Mouse (Mus musculus) CH12.LX (cell line): ENCODE data around the gene Erich4. TPM values are rescaled to one million over a fixed set of nuclear protein-coding genes. Genes with fewer than 3 reads are reported as not detected.

ENCODE experiments used
- DNase-seq: peaks from one replicate; pipeline ENCODE4 v3.0.0-alpha.2; 2013; ENCODE audit errors: extremely low read depth
- H3K27ac ChIP-seq: 2 replicates; pipeline ENCODE4 v1.5.1; 2012; ENCODE audit warnings: low read depth, mild to moderate bottlenecking, control low read depth, moderate library complexity; ENCODE audit not compliant: insufficient read depth
- H3K27me3 ChIP-seq: replicated peaks from 2 replicates; pipeline ENCODE3; 2012; ENCODE audit warnings: inconsistent platforms
- H3K36me3 ChIP-seq, 2 experiments: replicated peaks in 1 of 2; 2 replicates each; pipeline versions ENCODE3 to v1.6.1; 2012; ENCODE audit warnings: inconsistent platforms in 1 of 2, low read length in 1 of 2, mild to moderate bottlenecking in 1 of 2, mixed read lengths in 1 of 2, moderate library complexity in 1 of 2; ENCODE audit not compliant: control insufficient read depth in 1 of 2, insufficient read depth in 1 of 2
- H3K4me1 ChIP-seq, 2 experiments: 2 replicates each; pipeline ENCODE4 v1.6.1; 2012; ENCODE audit warnings: inconsistent platforms in 1 of 2, moderate library complexity in 1 of 2; ENCODE audit not compliant: insufficient read depth in 2 of 2, control insufficient read depth in 1 of 2
- H3K4me2 ChIP-seq: 2 replicates; pipeline ENCODE4 v1.6.1; 2012; ENCODE audit warnings: low read depth, mild to moderate bottlenecking, control low read depth; ENCODE audit not compliant: poor library complexity, insufficient read depth, severe bottlenecking
- H3K4me3 ChIP-seq, 3 experiments: fragments of 150-350 bp in 1 of 3; sonication (generic) in 1 of 3; replicated peaks in 1 of 3; 2 replicates each; pipeline versions ENCODE3 to v1.5.1; 2011 to 2012; ENCODE audit warnings: low read depth in 2 of 3, low read length in 2 of 3, mild to moderate bottlenecking in 2 of 3, moderate library complexity in 2 of 3, control low read depth in 1 of 3, improper control_type of control experiment in 1 of 3, inconsistent platforms in 1 of 3, mixed read lengths in 1 of 3; ENCODE audit not compliant: poor library complexity in 1 of 3
- H3K79me2 ChIP-seq: replicated peaks from 2 replicates; pipeline ENCODE4 v1.6.1; 2012; ENCODE audit warnings: mild to moderate bottlenecking, moderate library complexity; ENCODE audit not compliant: control insufficient read depth, poor library complexity, insufficient read depth, severe bottlenecking; ENCODE audit errors: extremely low read depth
- H3K9ac ChIP-seq: 2 replicates; pipeline ENCODE4 v1.6.1; 2012; ENCODE audit warnings: low read depth, mild to moderate bottlenecking, control low read depth, moderate library complexity; ENCODE audit not compliant: insufficient read depth
- H3K9me3 ChIP-seq: replicated peaks from 2 replicates; pipeline ENCODE3; 2012; ENCODE audit warnings: low read length, inconsistent platforms, mixed read lengths
- BHLHE40 ChIP-seq: IDR thresholded peaks from 2 replicates; pipeline ENCODE4 v1.6.1; 2011; ENCODE audit warnings: mild to moderate bottlenecking, low read depth, low read length, improper control_type of control experiment
- CHD1 ChIP-seq: IDR thresholded peaks from 2 replicates; pipeline ENCODE4 v1.6.1; 2012; ENCODE audit warnings: low read depth, low read length, improper control_type of control experiment, inconsistent platforms
- CTCF ChIP-seq, 2 experiments: IDR thresholded peaks in 1 of 2; conservative IDR thresholded peaks in 1 of 2; 2 replicates each; pipeline ENCODE4 v1.5.1; 2011 to 2012; ENCODE audit warnings: low read depth in 2 of 2, low read length in 2 of 2, improper control_type of control experiment in 1 of 2, inconsistent platforms in 1 of 2, mild to moderate bottlenecking in 1 of 2, moderate library complexity in 1 of 2
- E2F4 ChIP-seq: IDR thresholded peaks from 2 replicates; pipeline ENCODE4 v1.6.1; 2011; ENCODE audit warnings: low read depth, low read length, improper control_type of control experiment; ENCODE audit not compliant: insufficient replicate concordance
- ETS1 ChIP-seq: conservative IDR thresholded peaks from 2 replicates; pipeline ENCODE4 v1.6.1; 2012; ENCODE audit warnings: low read depth, mild to moderate bottlenecking, inconsistent platforms, low read length, improper control_type of control experiment, moderate library complexity
- HCFC1 ChIP-seq: IDR thresholded peaks from 2 replicates; pipeline ENCODE4 v1.6.1; 2012; ENCODE audit warnings: low read depth, mild to moderate bottlenecking, inconsistent platforms, low read length, improper control_type of control experiment
- IRF4 ChIP-seq: IDR thresholded peaks from 2 replicates; pipeline ENCODE4 v1.6.1; 2014; ENCODE audit warnings: low read depth, mild to moderate bottlenecking, inconsistent platforms, low read length, improper control_type of control experiment
- JUN ChIP-seq: IDR thresholded peaks from 2 replicates; pipeline ENCODE4 v1.6.1; 2011; ENCODE audit warnings: low read depth, mild to moderate bottlenecking, low read length, improper control_type of control experiment, moderate library complexity; ENCODE audit not compliant: insufficient read depth
- JUND ChIP-seq: conservative IDR thresholded peaks from 2 replicates; pipeline ENCODE4 v1.6.1; 2011; ENCODE audit warnings: low read depth, low read length, improper control_type of control experiment
- MAFK ChIP-seq: IDR thresholded peaks from 2 replicates; pipeline ENCODE4 v1.6.1; 2011; ENCODE audit warnings: low read length, improper control_type of control experiment; ENCODE audit not compliant: insufficient replicate concordance
- MAX ChIP-seq: IDR thresholded peaks from 2 replicates; pipeline ENCODE4 v1.6.1; 2011; ENCODE audit warnings: low read length, improper control_type of control experiment
- MAZ ChIP-seq: IDR thresholded peaks from 2 replicates; pipeline ENCODE4 v1.6.1; 2012; ENCODE audit warnings: low read depth, mild to moderate bottlenecking, inconsistent platforms, low read length, improper control_type of control experiment, moderate library complexity
- MXI1 ChIP-seq: IDR thresholded peaks from 2 replicates; pipeline ENCODE4 v1.6.1; 2011; ENCODE audit warnings: mild to moderate bottlenecking, low read depth, low read length, improper control_type of control experiment
- MYC ChIP-seq: IDR thresholded peaks from 2 replicates; pipeline ENCODE4 v1.6.1; 2011; ENCODE audit warnings: low read depth, mild to moderate bottlenecking, improper control_type of control experiment, low read length
- NELFE ChIP-seq: IDR thresholded peaks from 2 replicates; pipeline ENCODE4 v1.6.1; 2011; ENCODE audit warnings: low read depth, low read length, improper control_type of control experiment
- NRF1 ChIP-seq: IDR thresholded peaks from 2 replicates; pipeline ENCODE4 v1.6.1; 2014; ENCODE audit warnings: low read depth, mild to moderate bottlenecking, inconsistent platforms, low read length, improper control_type of control experiment, moderate library complexity
- PAX5 ChIP-seq: IDR thresholded peaks from 2 replicates; pipeline ENCODE4 v1.6.1; 2012; ENCODE audit warnings: low read length, inconsistent platforms, mixed read lengths
- POLR2A ChIP-seq: IDR thresholded peaks from 2 replicates; pipeline ENCODE4 v1.6.1; 2011; ENCODE audit warnings: low read depth, mild to moderate bottlenecking, improper control_type of control experiment, low read length
- RAD21 ChIP-seq: IDR thresholded peaks from 2 replicates; pipeline ENCODE4 v1.6.1; 2011; ENCODE audit warnings: low read depth, mild to moderate bottlenecking, low read length, improper control_type of control experiment, moderate library complexity
- RCOR1 ChIP-seq: conservative IDR thresholded peaks from 2 replicates; pipeline ENCODE4 v1.6.1; 2012; ENCODE audit warnings: low read depth, mild to moderate bottlenecking, inconsistent platforms, low read length, improper control_type of control experiment
- SIN3A ChIP-seq: IDR thresholded peaks from 2 replicates; pipeline ENCODE4 v1.6.1; 2012; ENCODE audit warnings: low read length, improper control_type of control experiment, inconsistent platforms
- SMC3 ChIP-seq: IDR thresholded peaks from 2 replicates; pipeline ENCODE4 v1.6.1; 2011; ENCODE audit warnings: low read depth, low read length, improper control_type of control experiment
- TBP ChIP-seq: conservative IDR thresholded peaks from 2 replicates; pipeline ENCODE4 v1.6.1; 2011; ENCODE audit warnings: low read depth, low read length, improper control_type of control experiment
- TCF12 ChIP-seq: IDR thresholded peaks from 2 replicates; pipeline ENCODE4 v1.6.1; 2014; ENCODE audit warnings: low read depth, mild to moderate bottlenecking, inconsistent platforms, low read length, improper control_type of control experiment
- UBTF ChIP-seq: IDR thresholded peaks from 2 replicates; pipeline ENCODE4 v1.6.1; 2012; ENCODE audit warnings: low read depth, mild to moderate bottlenecking, inconsistent platforms, low read length, improper control_type of control experiment, moderate library complexity
- USF1 ChIP-seq: IDR thresholded peaks from 2 replicates; pipeline ENCODE4 v1.6.1; 2014; ENCODE audit warnings: low read depth, mild to moderate bottlenecking, inconsistent platforms, low read length, improper control_type of control experiment
- USF2 ChIP-seq: conservative IDR thresholded peaks from 2 replicates; pipeline ENCODE4 v1.6.1; 2011; ENCODE audit warnings: low read depth, low read length, improper control_type of control experiment
- ZC3H11A ChIP-seq: IDR thresholded peaks from 2 replicates; pipeline ENCODE4 v1.6.1; 2012; ENCODE audit warnings: low read depth, mild to moderate bottlenecking, inconsistent platforms, low read length, improper control_type of control experiment
- ZKSCAN1 ChIP-seq: IDR thresholded peaks from 2 replicates; pipeline ENCODE4 v1.6.1; 2012; ENCODE audit warnings: low read depth, inconsistent platforms, low read length, improper control_type of control experiment, borderline replicate concordance
- ZMIZ1 ChIP-seq: IDR thresholded peaks from 2 replicates; pipeline ENCODE4 v1.6.1; 2012; ENCODE audit warnings: low read depth, mild to moderate bottlenecking, inconsistent platforms, low read length, improper control_type of control experiment
- ZNF384 ChIP-seq: IDR thresholded peaks from 2 replicates; pipeline ENCODE4 v1.6.1; 2012; ENCODE audit warnings: low read depth, low read length, improper control_type of control experiment, inconsistent platforms
- dilution Hi-C: fragments of 300-500 bp; cut with MboI; formaldehyde crosslinking; loops from 2 replicates; pipeline ENCODE4 v1.14.3; 2020; ENCODE audit warnings: low sequenced_read_pairs; ENCODE audit not compliant: extremely low pct_unique_long_range_greater_than_20kb, extremely low pct_ligation_motif_present
- in situ Hi-C: fragments of 300-500 bp; cut with MboI; formaldehyde crosslinking; loops from 3 replicates; pipeline ENCODE4 v1.14.3; 2019; ENCODE audit warnings: low sequenced_read_pairs, low pct_ligation_motif_present, low pct_unique_long_range_greater_than_20kb, mixed read lengths
- polyA plus RNA-seq: library from polyadenylated mRNA; unstranded; fragments of >175 nt; gene quantifications from 2 replicates; pipeline ENCODE4 v1.2.1, GENCODE M21; 2012; ENCODE audit warnings: low read depth; ENCODE audit not compliant: insufficient read length
- total RNA-seq, 2 experiments: library from RNA; depleted of rRNA; stranded (reverse); fragments of 300-350 nt in 1 of 2; fragments of >200 nt in 1 of 2; gene quantifications; 2 replicates each; pipeline ENCODE4 v1.2.3; 2012 to 2014

The Erich4 gene
- total and polyA plus RNA-seq, 3 experiments = not detected

GRCm38 (mm10) chr7:25649839-25650238 is 34.1 kb upstream of the Erich4 start:
- Histone ChIP-seq H3K9me3 (no peaks in the 10 kb centered on the region), H3K79me2 (no peaks in the 10 kb centered on the region), H3K9ac (no peak overlapping the region), H3K27ac (no peak overlapping the region), H3K4me2 (no peak overlapping the region), H3K4me3 (no peak overlapping the region), H3K4me1 (peaks cover 17 to 54% of the 10 kb centered on the region in 2 experiments), H3K36me3 (peaks cover 0 to 3% of the 10 kb centered on the region in 2 experiments), H3K27me3 (no peaks in the 10 kb centered on the region)
- dilution Hi-C loops (no loop called here), in situ Hi-C loops (no loop called here)
- TF ChIP-seq PAX5 (no peak), IRF4 (no peak), RCOR1 (no peak), ZMIZ1 (no peak), ZKSCAN1 (no peak), MYC (no peak), JUND (no peak), USF1 (no peak), CHD1 (no peak), BHLHE40 (no peak), ZNF384 (no peak), E2F4 (no peak), NELFE (no peak), MAFK (no peak), RAD21 (no peak), MAZ (no peak)
- no peak for DNase-seq

GRCm38 (mm10) chr7:25647574-25648123 is 32.0 kb upstream of the Erich4 start:
- H3K27me3 ChIP-seq = no peaks in the 10 kb centered on the region
- in situ Hi-C loops (no loop called here), dilution Hi-C loops (no loop called here)
- H3K79me2 ChIP-seq = no peaks in the 10 kb centered on the region
- H3K9ac ChIP-seq = no peak overlapping the region
- DNase-seq = peak; percentile 96
- peaks cover 0 to 3% of the 10 kb centered on the region in 2 experiments for H3K36me3 ChIP-seq
- no peak overlapping the region for H3K27ac ChIP-seq
- no peaks in the 10 kb centered on the region for H3K9me3 ChIP-seq
- H3K4me1 ChIP-seq = peaks cover 17 to 54% of the 10 kb centered on the region in 2 experiments
- H3K4me3 ChIP-seq = no peak overlapping the region
- no peak overlapping the region; the same call in 1 of the 2 replicates for H3K4me2 ChIP-seq
- TF ChIP-seq E2F4 (no peak), SMC3 (peak; percentile 80), USF1 (no peak), NRF1 (peak; percentile 27; the same call in 1 of the 2 replicates), ZC3H11A (no peak), MYC (peak; percentile 59; the same call in 1 of the 2 replicates), TBP (peak; percentile 75; the same call in 1 of the 2 replicates), MXI1 (no peak), ZKSCAN1 (no peak), SIN3A (peak; percentile 68; the same call in 1 of the 2 replicates), CTCF (conservative IDR thresholded peaks at IDR 0.05 in 1 of 2, IDR thresholded peaks at IDR 0.05 in 1 of 2; ENCODE audit: low read depth in 2 of 2, low read length in 2 of 2) (peak in 1 of 2 experiments; percentile 95; a peak in 2 of 4 replicates), HCFC1 (peak; percentile 38), USF2 (no peak), JUN (peak; percentile 69), TCF12 (peak; percentile 94), MAFK (peak; percentile 87), ETS1 (peak; percentile 82), MAX (peak; percentile 45; the same call in 1 of the 2 replicates), PAX5 (no peak), IRF4 (peak; percentile 97), POLR2A (no peak), NELFE (0 out of 2 replicates have a peak, but pooled peaks have one; percentile 21), RAD21 (peak; percentile 91), BHLHE40 (peak; percentile 86), UBTF (peak; percentile 80; the same call in 1 of the 2 replicates)
